Mouse (Mus musculus): ENCODE measurements at regions not wholly inside any gene's neighbourhood (a gene's known extent, or its start where the extent isn't known, plus 50 kb on each side); places are given as distances from the start of the nearest gene placed in this dataset.

DNA sequence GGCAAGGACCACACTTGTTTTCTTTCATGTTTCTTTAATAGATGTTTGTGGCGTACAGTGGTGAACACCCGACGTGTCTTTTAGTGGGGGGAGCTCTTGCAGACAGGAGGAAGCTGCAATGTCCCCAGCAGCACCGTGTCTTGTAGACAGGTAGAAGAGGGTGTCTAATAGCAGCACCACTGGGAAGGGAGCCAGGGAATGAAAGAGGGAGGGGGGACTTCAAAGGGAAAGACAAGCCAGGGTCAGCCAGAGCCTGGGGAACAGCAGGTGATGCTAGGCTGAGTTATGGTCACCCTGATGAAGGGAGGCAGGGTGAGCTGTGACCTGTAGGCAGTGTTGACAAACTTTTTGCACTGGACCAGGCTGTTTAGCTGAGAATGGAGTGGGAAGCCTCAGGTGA, 96.4 kb upstream of the Bach2 start:
- no peaks in the 10 kb centered on the region for H3K4me1 ChIP-seq (ENCODE audit: insufficient read depth, low read depth, low read length)
- WGBS: 48% methylated on average over 4 of the region's 4 CpGs
- TF ChIP-seq CTCF (IDR thresholded peaks at IDR 0.05) (no peak), EP300 (IDR thresholded peaks at IDR 0.05) (no peak)
- DNase-seq (ENCODE audit: low spot score) (no peak), ATAC-seq (no peak)
- H3K4me2 ChIP-seq (replicated peaks; ENCODE audit: low read depth, low read length): no peak overlapping the region
- no peaks in the 10 kb centered on the region for H3K9me3 ChIP-seq (ENCODE audit: low read length)
- no peaks in the 10 kb centered on the region for H3K27me3 ChIP-seq (replicated peaks; ENCODE audit: insufficient read depth, low read length)
- no peak overlapping the region for H3K9ac ChIP-seq (replicated peaks; ENCODE audit: low read depth)
- H3K4me3 ChIP-seq (ENCODE audit: low read depth, low read length): no peak overlapping the region
- no peak overlapping the region for H3K27ac ChIP-seq (ENCODE audit: low read length)
- H3K36me3 ChIP-seq (ENCODE audit: insufficient read depth, low read length): no peaks in the 10 kb centered on the region

DNA sequence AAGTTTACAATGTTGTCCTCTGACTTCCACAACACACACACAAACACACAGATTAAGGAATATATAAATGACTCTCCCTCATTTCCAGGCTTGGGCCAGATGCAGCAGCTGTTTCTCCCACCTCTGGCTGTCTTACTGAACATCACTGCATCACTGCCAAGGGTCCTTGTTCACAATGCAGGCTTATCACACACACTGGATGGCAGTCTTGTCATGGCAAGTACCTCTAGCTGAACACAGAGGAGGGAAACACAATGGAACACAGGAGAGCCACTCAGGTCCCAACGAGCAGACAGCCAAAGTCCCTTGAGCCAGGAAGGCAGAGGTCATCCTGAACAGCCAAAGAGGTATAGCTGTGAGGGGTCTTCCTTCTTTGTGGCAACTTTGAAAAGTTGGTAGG, 91.5 kb upstream of the Bach2 start:
- DNase-seq (ENCODE audit: low spot score) (no peak), ATAC-seq (no peak)
- Histone ChIP-seq H3K27ac (ENCODE audit: low read length) (no peak overlapping the region), H3K4me2 (replicated peaks; ENCODE audit: low read depth, low read length) (no peak overlapping the region), H3K4me1 (ENCODE audit: insufficient read depth, low read depth, low read length) (no peaks in the 10 kb centered on the region), H3K9ac (replicated peaks; ENCODE audit: low read depth) (no peak overlapping the region), H3K27me3 (replicated peaks; ENCODE audit: insufficient read depth, low read length) (no peaks in the 10 kb centered on the region), H3K36me3 (ENCODE audit: insufficient read depth, low read length) (no peaks in the 10 kb centered on the region), H3K4me3 (ENCODE audit: low read depth, low read length) (no peak overlapping the region), H3K9me3 (ENCODE audit: low read length) (no peaks in the 10 kb centered on the region)
- WGBS: 21% methylated on average over 1 of the region's 1 CpGs
- TF ChIP-seq EP300 (IDR thresholded peaks at IDR 0.05) (no peak), CTCF (IDR thresholded peaks at IDR 0.05) (peak; percentile 43)

DNA sequence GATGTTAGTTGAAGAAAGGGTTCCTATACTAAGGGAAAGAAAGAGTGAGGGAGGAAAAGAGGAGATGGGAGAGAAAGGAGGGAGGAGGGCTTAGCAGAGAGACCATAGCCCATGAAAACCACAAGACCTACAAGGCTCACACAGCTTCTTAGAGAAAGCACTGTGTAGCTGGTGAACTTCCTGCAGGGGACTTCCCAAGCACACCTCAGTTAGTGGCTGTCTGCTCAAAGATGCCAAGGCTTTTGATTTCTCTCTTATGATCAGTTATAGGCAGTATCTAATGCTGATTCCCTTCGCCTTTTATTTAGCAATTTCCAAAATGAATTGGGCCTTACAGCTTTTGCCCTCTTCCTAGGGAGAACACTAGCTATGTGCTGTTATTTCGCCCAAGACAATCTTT, 90.0 kb upstream of the Bach2 start:
- Histone ChIP-seq H3K4me2 (replicated peaks; ENCODE audit: low read depth, low read length) (no peak overlapping the region), H3K27me3 (replicated peaks; ENCODE audit: insufficient read depth, low read length) (no peaks in the 10 kb centered on the region)

DNA sequence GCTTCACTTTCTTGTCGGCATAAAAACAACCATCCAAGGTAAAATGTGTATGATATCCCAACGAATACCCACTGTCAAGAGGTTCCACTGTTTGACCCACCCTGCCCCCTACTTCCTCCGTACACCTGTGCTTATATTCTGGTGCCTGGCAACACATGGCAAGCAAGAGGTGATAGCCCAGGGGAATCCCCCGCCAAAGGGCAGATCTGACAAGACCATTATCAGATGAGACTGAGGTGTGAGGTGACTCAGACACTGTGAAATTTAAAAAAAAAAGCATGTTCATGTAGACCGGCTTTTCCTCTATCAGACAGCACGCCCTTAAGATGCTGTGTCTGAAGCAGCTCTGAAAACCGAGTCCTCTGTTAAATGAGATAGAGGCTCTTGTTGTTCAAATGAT, 89.4 kb upstream of the Bach2 start:
- Histone ChIP-seq H3K27ac (ENCODE audit: low read length) (no peak overlapping the region), H3K9me3 (ENCODE audit: low read length) (no peaks in the 10 kb centered on the region), H3K27me3 (replicated peaks; ENCODE audit: insufficient read depth, low read length) (no peaks in the 10 kb centered on the region), H3K4me3 (ENCODE audit: low read depth, low read length) (no peak overlapping the region), H3K36me3 (ENCODE audit: insufficient read depth, low read length) (no peaks in the 10 kb centered on the region), H3K4me2 (replicated peaks; ENCODE audit: low read depth, low read length) (no peak overlapping the region), H3K9ac (replicated peaks; ENCODE audit: low read depth) (no peak overlapping the region), H3K4me1 (ENCODE audit: insufficient read depth, low read depth, low read length) (no peaks in the 10 kb centered on the region)
- 73% methylated on average over 7 of the region's 7 CpGs for WGBS
- DNase-seq (ENCODE audit: low spot score) (no peak), ATAC-seq (no peak)
- TF ChIP-seq CTCF (IDR thresholded peaks at IDR 0.05) (no peak), EP300 (IDR thresholded peaks at IDR 0.05) (no peak)

More for the DNA sequence above, 90.0 kb upstream of the Bach2 start:
- H3K36me3 ChIP-seq (ENCODE audit: insufficient read depth, low read length): no peaks in the 10 kb centered on the region
- WGBS: 89% methylated on average over 2 of the region's 2 CpGs
- no peaks in the 10 kb centered on the region for H3K9me3 ChIP-seq (ENCODE audit: low read length)
- no peak for TF ChIP-seq CTCF (IDR thresholded peaks at IDR 0.05)
- TF ChIP-seq EP300 (IDR thresholded peaks at IDR 0.05): no peak
- H3K27ac ChIP-seq (ENCODE audit: low read length): no peak overlapping the region
- ATAC-seq: no peak
- H3K4me3 ChIP-seq (ENCODE audit: low read depth, low read length): no peak overlapping the region
- no peaks in the 10 kb centered on the region for H3K4me1 ChIP-seq (ENCODE audit: insufficient read depth, low read depth, low read length)
- H3K9ac ChIP-seq (replicated peaks; ENCODE audit: low read depth): no peak overlapping the region
- no peak for DNase-seq (ENCODE audit: low spot score)

DNA sequence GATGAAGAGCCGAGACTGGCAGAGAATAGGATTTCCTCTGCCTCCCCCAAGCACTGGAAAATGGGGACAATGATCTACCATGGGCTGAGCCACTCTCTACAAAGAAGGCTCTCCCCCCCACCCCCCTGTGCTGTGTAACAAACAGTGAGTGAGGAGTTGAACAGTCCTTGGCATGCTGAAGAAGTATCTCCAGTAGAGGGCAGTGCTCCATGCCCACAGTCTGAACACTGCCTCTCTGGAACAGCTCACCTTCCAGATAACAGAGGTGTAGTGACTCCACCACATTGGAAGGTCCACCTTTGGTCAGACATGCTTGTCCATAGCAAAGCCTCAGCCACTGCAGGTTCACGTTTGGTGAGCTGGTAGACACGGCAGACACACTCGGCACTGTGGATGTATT, 85.2 kb upstream of the Bach2 start:
- no peaks in the 10 kb centered on the region for H3K27me3 ChIP-seq (replicated peaks; ENCODE audit: insufficient read depth, low read length)
- peaks cover 2% of the 10 kb centered on the region; the same call in 1 of the 2 replicates for H3K4me1 ChIP-seq (ENCODE audit: insufficient read depth, low read depth, low read length)
- 72% methylated on average over 4 of the region's 4 CpGs for WGBS
- H3K4me2 ChIP-seq (replicated peaks; ENCODE audit: low read depth, low read length): no peak overlapping the region
- H3K27ac ChIP-seq (ENCODE audit: low read length): no peak overlapping the region
- DNase-seq (ENCODE audit: low spot score): peak; percentile 79
- no peaks in the 10 kb centered on the region for H3K9me3 ChIP-seq (ENCODE audit: low read length)
- ATAC-seq: peak; percentile 75
- no peaks in the 10 kb centered on the region for H3K36me3 ChIP-seq (ENCODE audit: insufficient read depth, low read length)
- H3K4me3 ChIP-seq (ENCODE audit: low read depth, low read length): no peak overlapping the region
- no peak for TF ChIP-seq EP300 (IDR thresholded peaks at IDR 0.05)
- TF ChIP-seq CTCF (IDR thresholded peaks at IDR 0.05): peak; percentile 91
- H3K9ac ChIP-seq (replicated peaks; ENCODE audit: low read depth): no peak overlapping the region

DNA sequence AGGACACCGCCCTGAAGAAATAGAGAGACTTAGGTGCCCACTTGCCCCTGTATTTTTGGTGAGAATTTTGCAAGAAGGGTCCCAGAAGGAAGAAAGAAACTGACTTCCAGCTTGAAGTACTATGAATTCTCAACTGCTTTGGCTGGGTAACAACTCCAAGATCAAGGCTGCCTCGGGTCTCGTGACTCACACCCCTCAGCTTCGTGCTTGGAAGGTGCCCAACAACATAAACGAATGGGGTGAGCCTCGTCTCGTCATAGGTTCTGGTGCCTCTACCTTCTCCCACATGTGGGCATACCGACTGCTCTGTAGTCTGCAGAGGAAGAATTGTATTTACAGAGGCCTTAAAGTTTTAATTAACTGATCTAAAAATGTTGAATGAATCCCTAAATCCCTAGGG, 81.6 kb upstream of the Bach2 start:
- H3K27me3 ChIP-seq (replicated peaks; ENCODE audit: insufficient read depth, low read length): no peaks in the 10 kb centered on the region
- no peaks in the 10 kb centered on the region for H3K9me3 ChIP-seq (ENCODE audit: low read length)
- DNase-seq (ENCODE audit: low spot score) (peak; percentile 39), ATAC-seq (peak; percentile 48)
- H3K27ac ChIP-seq (ENCODE audit: low read length): no peak overlapping the region
- WGBS: 33% methylated on average over 8 of the region's 8 CpGs
- no peak overlapping the region for H3K9ac ChIP-seq (replicated peaks; ENCODE audit: low read depth)
- no peak overlapping the region for H3K4me2 ChIP-seq (replicated peaks; ENCODE audit: low read depth, low read length)
- H3K36me3 ChIP-seq (ENCODE audit: insufficient read depth, low read length): no peaks in the 10 kb centered on the region
- H3K4me1 ChIP-seq (ENCODE audit: insufficient read depth, low read depth, low read length): peaks cover 2% of the 10 kb centered on the region; the same call in 1 of the 2 replicates
- H3K4me3 ChIP-seq (ENCODE audit: low read depth, low read length): no peak overlapping the region
- TF ChIP-seq EP300 (IDR thresholded peaks at IDR 0.05) (no peak), CTCF (IDR thresholded peaks at IDR 0.05) (no peak)

DNA sequence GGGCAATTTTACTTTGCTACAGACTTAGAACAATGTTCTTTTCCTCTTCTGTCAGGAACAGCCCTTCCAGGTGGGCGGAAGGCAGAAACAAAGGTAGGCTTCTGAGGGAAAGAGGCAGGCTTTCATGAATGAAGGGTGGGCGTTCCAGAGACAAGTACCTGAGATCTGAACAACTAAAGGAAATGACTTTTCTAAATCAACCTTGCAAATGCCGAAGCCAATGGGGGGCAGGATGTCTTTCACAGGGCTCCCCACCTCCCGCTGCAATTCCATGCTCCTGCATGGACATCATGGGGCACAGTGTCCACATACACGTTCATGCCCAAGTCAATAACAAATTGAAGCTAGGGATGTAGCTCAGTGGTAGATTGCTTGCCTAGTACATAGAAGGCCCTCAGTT, 80.2 kb upstream of the Bach2 start:
- 51% methylated on average over 5 of the region's 5 CpGs for WGBS

More for the DNA sequence above, 80.2 kb upstream of the Bach2 start:
- Histone ChIP-seq H3K36me3 (ENCODE audit: insufficient read depth, low read length) (no peaks in the 10 kb centered on the region), H3K4me3 (ENCODE audit: low read depth, low read length) (no peak overlapping the region), H3K4me1 (ENCODE audit: insufficient read depth, low read depth, low read length) (peaks cover 2% of the 10 kb centered on the region; the same call in 1 of the 2 replicates), H3K27ac (ENCODE audit: low read length) (no peak overlapping the region), H3K9ac (replicated peaks; ENCODE audit: low read depth) (no peak overlapping the region), H3K27me3 (replicated peaks; ENCODE audit: insufficient read depth, low read length) (no peaks in the 10 kb centered on the region), H3K4me2 (replicated peaks; ENCODE audit: low read depth, low read length) (no peak overlapping the region), H3K9me3 (ENCODE audit: low read length) (no peaks in the 10 kb centered on the region)
- DNase-seq (ENCODE audit: low spot score) (no peak), ATAC-seq (no peak)
- TF ChIP-seq EP300 (IDR thresholded peaks at IDR 0.05) (no peak), CTCF (IDR thresholded peaks at IDR 0.05) (no peak)

All from lung, postnatal 0 days (tissue).